Mouse (Mus musculus): Measurements from ENCODE around the gene Nacc1. TPM values are rescaled to one million over a fixed set of nuclear protein-coding genes. Genes with fewer than 3 reads are reported as not detected.

Gene Nacc1
- total RNA-seq, 2 experiments from 2014 or later: 71.3 to 77.8 TPM

DNA sequence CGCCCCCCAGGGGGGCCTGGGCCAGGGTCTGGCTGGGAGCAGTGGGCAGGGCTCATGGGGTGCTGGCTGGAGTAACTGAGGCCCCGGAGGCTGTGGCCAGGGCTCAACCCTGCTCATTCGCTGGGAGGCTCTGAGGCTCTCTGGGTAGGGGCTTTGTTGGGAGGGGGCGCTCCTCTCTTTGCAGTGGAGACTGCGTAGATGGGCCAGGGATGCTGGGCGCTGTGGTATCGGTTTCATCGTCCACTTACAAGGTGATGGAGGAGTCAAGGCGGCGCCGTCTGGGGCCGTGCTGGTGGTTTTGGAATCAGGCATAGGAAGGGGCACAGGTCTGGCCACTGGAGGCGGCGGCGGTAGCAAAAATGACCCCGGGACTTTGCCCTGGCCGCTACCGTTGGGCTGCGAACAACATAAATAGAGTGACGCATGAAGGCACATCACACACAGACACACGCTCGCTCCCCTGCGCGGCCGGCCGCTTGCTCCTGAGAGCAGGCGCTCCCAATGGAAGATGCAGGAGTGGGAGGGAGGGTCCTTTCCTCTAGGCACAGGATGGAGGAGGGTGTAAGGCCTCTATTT is 28.3 kb upstream of the Nacc1 start:
- no peak for DNase-seq (ENCODE audit: low spot score in 2 of 2)

DNA sequence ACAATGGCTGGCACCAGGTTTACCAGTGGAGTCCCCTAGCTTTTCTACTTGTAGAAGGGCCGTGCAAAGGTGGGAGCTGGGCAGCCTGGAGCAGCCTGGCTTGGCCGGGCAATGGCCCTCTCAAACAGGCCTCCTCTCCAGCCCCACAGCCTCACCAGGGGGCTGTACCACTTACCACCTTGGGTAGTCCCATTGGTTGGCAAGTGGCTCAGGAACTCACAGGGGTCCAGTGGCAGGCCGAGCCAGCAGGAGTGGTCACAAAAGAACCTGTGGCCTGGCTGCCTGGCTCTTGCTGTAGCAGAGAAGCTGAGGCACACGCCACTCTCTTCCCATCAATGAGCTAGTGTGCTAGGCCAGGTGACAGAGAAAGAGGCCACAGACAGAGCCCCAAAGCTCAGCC is 26.5 kb upstream of the Nacc1 start:
- DNase-seq (ENCODE audit: low spot score in 2 of 2): no peak

DNA sequence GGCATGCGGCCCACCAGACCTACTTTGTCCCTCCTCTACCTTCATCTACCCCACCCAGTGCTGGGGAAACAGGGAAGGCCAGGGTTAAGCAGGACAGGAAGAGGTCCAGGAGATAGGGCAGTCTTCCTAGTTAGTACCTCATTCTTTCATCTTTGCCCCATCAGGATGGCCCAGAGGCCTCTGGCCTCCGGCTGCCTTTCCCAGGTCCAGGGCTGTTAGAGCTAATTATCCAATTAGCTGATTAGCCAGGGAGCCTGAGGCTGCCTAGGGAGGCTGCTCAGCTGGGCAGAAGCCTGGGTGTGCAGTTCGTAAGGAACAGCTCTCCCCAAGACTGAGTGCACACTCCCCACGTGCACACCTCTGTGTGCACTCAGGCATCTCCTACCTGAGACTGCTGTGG is 25.7 kb upstream of the Nacc1 start:
- DNase-seq (ENCODE audit: low spot score in 2 of 2): no peak

DNA sequence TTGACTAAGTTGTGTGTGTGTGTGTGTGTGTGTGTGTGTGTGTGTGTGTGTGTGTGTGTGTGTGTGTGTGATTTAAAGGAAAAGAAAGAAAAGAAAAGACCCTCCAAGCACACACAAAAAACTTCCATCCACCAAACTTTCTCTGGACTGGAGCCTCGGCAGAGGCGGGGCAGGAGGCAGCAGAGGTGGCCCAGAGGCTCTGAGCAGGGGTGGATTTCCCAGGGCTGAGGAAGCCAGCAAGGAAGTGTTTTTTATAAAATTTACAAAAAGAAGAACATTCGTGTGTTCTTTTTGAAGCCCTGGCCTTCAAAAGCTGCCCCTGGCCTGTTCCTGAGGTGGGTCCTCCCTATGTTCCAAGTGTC is 25.1 kb upstream of the Nacc1 start:
- no peak for DNase-seq (ENCODE audit: low spot score in 2 of 2)

DNA sequence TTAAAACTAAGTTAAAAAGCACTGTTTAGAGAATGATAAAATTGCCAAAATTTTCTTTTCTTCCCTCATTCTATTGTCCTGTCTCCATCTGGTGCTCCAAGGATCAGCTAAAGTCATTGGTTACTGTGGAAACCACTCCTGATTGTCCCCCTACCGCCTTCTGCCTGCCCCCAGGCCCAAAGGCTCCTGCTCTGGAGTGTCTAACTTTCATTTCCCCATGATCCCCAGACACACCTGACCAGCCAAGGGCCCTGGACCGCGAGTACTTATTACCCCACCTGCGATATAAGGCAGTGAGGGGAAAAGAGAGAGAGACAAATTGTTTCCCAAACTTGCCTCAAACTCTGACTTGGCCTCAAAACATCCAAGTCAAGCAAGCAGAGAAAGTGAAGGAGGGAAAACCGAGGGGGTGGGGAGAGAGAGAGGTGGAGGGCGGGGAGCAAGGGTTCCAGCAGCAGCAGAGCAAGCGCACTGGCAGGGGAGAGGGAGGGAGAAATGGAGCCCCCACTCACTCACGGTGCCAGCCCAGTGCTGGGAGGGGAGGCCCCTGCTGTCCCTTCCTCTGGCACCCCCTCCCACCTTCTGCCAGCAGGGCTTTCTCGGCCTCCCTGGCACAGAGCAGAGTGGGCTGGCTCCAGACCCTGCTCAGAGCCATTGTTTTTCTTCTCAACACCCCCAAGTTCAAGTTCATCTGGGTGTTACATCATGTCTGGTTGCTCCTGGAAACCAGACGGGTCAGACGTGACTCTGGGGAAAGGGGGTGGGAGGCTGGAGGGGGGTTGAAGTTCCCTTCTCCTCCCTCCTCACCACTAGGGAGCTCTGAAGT is 24.5 kb upstream of the Nacc1 start:
- no peak for DNase-seq (ENCODE audit: low spot score in 2 of 2)

DNA sequence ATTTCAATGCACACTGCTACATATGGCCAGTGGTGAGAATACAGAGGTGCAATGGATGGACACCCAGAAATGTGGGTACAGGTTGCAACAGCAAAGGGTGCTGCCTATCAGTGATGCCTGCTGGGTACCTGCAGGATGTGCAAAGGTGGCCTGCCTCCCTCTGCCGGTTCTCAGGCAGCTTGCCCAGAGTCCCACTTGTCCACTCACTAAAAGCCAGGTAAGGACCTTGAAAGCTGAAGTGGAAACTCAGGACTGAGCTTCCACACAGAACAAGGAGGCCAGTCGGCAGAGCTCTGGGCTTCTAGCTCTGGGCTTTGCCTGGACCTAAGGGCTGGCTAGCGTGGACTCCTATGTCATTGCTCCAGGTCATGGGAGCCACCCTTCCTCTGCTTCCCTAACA is 23.6 kb upstream of the Nacc1 start:
- no peak for DNase-seq (ENCODE audit: low spot score in 2 of 2)

DNA sequence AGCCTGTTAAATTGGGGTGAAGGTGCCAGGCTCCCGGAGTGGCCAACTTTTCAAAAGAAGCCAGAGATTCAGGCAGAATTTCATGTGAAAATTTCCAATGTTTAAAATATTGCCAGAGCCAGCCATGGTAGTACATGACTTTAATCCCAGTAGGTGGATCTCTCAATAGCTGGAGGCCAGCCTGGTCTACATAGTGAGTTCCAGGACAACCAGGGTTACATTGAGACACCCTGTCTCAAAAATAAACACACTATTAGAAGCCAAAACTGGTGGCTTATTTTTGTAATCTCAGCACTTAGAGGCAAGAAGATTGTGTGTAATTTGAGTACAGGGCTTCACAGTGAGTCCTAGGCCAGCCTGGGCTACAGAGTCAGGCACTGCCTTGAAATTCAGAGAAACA is 22.3 kb upstream of the Nacc1 start:
- DNase-seq (ENCODE audit: low spot score in 2 of 2): no peak

DNA sequence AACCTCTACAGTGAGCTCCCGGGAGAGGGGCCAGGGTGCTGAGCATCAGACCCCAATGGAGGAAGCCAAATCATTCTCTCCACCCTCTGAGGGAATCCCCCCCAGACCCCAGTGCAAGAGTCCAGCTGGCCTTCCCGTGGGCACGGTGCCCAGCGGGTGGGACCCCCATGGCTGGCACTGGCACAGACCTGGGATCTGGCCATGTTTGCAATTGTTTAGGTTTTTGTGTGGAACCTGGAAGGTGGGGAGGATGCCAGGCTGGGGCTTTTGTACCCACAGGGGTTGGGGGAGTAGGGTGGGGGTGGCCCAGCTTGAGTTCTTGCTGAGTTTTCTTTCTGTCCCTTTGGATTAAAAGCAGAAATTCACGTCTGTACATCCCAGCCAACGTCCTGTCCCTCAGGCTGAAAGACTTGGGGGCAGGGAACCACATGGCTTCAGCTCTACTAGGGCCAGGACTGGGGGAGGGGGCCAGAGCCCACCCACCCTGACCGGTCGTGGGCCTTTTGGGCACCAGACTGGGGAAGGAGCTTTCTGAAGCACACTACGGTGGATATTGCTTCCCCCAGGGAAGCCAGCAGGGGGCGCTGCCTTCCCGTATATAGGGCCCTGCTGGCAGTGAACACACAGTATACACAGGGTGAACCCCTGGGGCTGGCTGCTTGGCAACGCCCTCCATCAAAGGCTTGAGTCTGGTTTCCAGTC is 21.3 kb upstream of the Nacc1 start:
- peak; percentile 74 to 86 for DNase-seq (ENCODE audit: low spot score in 2 of 2)

DNA sequence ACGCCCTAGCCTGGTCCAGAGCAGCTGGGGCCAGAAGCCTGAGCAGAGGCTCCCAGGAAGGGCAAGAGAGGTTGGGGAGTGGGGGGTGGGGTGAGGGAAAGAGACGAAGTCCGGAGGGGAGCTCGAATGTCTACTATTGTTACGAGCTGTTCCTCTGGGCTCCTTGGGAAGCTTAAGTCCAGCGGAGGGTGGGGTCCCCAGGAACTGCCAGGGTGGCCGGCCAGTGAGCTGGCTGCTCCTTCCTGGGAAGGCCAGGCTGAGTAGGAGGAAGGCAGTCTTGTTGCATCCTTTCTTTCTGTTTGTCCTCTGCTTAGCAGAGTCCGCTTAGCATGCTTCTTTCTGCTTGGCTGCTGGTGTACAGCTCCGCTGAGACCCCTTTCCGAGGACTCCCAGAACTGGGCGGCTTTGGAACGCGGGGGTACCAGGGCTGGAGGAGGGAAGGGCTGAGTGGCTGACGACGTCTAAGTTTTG is 20.4 kb upstream of the Nacc1 start:
- no peak for DNase-seq (ENCODE audit: low spot score in 2 of 2)

DNA sequence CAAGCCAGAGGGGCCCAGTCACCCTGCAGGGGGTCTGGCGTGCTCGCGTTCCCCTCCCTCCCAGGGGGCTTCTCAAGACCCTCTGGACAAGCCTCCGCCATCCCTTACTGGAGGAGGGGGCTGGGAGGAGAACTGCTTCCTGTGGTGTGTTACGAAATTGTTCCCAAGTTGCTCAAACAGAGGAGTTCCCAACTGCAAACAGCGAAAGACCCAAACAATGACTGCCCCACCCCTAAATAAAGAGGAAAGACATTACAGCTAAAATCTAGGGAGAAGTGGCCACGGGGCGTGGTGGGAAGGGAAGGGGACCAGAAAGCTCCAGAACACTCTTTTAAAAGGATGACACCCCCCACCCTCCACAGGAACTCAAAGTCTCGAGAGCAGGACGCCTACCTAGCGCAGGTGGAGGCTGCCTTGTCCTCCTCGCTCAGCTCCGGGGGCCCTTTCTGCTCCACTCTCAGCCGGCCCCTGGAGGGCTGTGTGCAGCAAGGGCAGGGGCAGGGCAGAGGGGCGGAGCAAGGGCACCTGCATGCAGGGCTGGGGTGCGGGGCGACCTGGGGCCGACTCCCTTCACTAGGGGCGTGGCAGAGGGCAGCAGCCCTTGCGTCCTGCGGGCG is 19.7 kb upstream of the Nacc1 start:
- no peak for DNase-seq (ENCODE audit: low spot score in 2 of 2)

DNA sequence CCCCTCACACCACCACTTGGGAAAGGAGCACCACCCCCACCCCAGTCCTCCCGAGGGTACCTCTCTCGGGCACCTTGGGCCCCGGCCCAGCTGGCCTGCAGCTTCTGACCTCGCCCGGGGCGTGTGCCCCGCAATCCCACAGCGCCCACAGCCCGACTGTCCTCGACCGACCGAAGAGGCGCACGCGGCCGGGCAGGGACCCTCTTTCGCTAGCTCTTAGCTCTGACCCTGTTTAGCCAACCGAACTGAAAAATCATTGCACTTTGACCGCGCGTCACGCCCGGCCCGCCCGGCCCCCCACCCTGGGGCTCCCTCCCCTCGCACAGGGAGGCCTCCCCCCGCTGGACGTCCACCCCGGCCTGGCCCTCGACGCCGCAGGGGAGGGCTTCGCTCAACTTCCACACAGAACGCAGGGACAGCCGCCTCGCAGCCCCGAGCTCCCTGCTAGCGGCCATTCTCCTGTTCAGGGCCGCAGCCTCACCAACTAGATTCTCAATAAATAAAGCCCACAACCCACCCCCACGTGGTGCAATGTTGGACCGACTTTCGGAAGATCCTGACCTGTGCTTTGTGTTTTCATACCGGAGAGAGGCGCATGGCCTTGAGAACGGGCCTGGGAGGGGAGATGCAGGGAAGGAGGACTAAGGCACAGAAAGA is 19.1 kb upstream of the Nacc1 start:
- no peak for DNase-seq (ENCODE audit: low spot score in 2 of 2)

DNA sequence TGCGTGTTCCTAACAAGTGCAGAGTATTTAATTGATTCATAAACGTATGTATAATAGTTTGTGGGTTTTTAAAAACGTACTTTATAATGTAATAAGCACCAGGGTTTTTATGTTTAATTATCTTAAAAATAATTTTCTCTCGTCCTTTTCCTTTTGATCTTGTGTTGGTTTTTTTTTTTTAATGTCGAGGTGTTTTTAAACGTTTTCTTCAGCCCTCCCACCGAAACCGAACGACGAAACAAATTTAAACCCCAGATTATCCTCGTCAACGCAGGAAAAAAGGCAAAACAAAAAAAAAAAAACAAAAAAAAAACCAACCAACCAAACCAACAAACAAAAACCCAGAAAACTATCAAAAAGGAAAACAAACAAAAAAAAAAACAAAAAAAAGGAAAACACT is 18.3 kb upstream of the Nacc1 start:
- no peak for DNase-seq (ENCODE audit: low spot score in 2 of 2)

DNA sequence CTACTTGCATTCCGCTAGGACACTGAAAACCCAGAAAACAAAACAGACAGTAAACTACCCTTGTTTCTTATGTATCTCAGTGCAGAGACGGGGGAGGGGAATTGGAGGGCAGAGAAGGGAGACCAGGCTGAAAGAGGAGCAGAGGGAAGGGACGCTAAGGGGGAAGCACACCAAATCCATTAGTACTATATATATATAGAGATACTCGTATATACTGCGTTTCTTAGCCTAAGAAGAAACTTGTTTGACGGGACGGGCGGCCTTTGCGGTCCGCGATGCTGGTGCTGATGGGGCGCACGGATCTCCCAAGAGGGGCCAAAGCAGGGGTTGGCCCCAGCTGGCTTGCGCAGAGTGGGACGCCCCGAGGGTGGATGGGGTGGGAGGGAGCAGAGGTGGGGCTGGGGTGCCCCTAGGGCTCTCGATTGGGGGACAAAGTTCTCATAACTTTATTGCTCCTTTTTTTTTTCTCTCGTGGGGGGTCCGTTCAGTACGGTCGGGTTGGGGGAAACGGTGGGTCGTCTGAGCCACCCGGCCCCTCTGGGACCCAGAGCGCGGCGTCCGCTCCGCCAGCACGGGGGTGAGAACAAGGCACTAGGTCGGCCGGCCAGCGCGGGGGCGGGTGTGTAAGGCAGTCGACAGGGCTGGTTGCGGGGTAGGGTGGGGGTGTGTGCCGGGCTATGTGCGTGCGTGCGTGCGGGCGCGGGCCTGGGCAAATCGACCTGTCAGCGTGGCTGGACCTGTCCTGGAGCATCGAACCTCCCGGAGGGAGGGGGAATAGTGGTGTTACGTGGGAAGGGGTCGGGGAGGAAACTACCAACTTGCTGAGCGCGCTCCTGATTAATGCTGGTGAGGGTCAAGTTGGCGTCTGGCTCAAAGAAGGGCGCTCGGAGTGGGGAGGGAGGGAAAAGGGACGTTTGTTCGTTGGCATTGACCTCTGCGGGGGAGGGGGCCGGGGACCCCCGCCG is 17.5 kb upstream of the Nacc1 start:
- no peak for DNase-seq (ENCODE audit: low spot score in 2 of 2)

DNA sequence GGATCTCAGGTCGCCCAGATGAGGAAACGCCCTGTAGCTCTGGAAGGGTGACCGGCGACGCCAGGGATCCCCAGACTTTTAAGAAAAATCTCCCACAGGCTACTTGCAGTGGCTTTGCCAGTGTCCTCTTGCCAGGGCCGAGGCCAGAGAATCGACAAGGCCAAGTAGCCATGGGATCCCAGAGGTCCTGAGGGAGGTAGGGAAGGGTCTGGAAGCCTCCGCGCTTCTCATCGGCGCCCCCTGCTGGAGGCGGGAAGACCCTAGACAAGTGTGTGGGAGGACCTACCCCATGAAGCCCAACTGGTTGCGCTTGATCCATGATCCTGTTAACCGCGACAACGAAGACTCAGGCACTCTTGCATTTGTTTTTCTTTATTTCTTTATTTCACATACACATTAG is 16.7 kb upstream of the Nacc1 start:
- peak; percentile 70 to 83 for DNase-seq (ENCODE audit: low spot score in 2 of 2)

DNA sequence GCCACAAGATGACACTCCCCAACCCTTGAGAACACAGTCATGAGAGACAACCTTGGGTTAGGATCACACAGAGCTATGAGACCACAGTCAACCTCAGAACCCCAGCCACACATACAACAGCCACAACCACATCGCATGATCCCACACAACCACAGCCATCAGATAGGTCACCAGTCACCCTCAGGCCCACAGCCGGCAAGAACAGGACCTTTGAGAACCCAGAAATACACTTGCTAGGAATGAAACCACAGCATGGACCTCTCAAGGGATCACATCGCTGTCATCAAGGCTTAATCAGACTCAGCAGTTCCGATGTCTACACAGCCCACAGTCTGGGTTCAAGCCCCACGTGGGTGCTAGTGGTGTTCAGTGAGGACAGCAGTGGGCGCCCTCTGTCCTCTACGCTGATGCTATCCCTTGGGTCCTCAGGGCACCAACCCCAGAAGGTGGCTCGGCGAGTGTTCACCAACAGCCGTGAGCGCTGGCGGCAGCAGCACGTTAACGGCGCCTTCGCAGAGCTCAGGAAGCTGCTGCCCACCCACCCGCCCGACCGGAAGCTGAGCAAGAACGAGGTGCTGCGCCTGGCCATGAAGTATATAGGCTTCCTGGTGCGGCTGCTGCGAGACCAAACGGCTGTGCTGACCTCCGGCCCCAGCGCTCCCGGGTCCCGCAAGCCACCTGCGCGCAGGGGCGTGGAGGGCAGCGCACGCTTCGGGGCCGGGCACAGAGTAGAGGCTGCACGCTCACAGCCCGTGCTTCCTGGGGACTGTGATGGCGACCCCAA is 16.0 kb upstream of the Nacc1 start:
- DNase-seq (ENCODE audit: low spot score in 2 of 2): no peak

DNA sequence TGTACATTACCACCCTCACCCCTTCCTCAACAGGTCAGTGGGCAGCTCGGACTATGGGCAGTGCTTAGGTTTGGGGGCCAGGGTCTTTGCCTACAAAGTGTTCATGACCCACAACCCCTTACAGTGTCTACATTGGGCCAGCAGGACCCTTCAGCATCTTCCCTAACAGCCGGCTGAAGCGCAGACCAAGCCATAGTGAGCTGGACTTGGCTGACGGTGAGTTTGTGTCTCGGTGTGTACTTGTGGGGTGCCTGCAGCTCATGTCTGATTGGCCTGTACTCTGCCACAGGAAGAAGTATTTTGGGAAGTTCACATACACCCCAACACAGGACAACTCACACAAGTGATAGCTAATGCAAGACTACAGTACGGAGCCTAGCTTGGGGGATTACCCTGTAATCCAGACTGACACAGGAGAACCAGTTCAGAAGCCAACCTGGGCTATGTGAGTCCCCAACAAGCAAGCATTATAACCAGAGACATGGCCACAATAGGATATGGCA is 15.4 kb upstream of the Nacc1 start:
- DNase-seq (ENCODE audit: low spot score in 2 of 2): no peak

DNA sequence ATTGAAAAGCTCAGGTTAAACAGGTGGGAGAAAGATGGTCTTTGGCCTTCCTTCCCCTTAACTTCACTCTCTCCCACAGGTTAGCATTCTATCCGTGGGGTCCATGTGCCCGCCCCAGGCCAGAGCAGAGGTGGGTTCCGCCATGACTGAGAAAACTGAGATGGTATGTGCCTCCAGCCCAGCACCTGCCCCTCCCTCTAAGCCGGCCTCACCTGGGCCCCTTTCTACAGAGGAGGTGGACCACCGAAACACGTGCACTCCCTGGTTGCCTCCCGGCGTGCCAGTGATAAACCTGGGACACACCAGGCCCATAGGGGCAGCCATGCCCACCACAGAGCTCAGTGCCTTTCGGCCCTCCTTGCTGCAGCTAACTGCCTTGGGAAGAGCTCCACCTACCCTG is 14.9 kb upstream of the Nacc1 start:
- DNase-seq (ENCODE audit: low spot score in 2 of 2): no peak

DNA sequence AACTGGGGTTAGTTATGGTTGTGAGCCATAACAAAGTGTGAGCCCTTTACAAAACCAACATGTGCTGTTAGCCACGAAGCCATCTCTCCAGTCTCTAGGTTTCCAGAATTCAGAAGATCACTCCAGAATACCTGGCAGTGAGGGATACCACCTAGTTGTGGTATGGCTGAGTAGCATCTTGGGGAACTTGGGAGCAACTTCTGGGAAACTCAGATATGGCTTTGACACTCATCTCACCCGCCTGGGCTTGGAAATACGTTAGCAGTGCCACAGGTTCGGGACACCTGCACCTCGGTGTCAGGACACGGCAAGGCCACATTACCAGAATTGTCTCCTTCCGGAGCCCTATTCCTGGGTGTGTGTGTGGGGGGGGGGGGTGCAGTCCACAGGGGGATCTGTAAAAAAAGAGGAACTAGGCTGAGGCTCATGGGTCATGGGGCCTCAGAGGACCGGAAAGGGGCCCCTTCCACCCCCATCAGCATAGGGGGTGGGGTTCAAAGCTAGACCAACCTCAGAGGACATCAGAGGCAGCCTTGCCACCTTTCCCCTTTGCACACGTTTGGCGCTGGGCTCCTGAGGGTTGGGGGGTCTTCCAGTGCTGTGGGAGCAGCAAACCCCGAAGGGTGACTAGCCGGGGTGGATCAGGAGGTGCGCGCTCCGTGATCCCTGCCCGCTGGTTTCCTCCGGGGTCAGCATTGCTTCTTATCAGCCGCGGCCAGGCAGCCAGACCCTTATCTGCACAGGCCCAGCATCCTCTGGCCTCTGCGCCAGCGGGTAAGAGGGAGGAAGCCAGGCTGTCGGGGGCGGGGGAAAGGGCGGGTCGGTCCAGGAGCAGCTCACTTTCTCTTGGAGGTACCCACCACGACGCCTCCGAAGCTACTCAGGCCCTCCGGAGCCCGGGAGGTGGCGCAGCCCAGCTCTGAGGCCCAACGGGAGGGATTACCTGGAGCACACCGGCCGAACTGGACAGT is 13.6 kb upstream of the Nacc1 start, which contains the start of gene Lyl1:
TSS of gene Lyl1 (plus strand) at position 517 of the 971 bp plus-strand sequence.
- DNase-seq (ENCODE audit: low spot score in 2 of 2): peak in 1 of 2 experiments; percentile 34

Data from adrenal gland, adult 18-20 months (tissue).